Mouse (Mus musculus) midbrain, embryonic 15.5 days (tissue): ENCODE results near the gene Slc28a3. TPM values are rescaled to one million over a fixed set of nuclear protein-coding genes. Genes with fewer than 3 reads are reported as not detected.
A peak's percentile ranks its signal among the peaks of the same experiment; 100 is the strongest.

Experiments used
- ATAC-seq: fragments of 200-750 bp; cut with Nextera tagmentation; replicated peaks from 2 replicates; pipeline ENCODE4 v1.8.0; 2017; ENCODE audit warnings: moderate TSS enrichment
- H3K27ac ChIP-seq: fragments of 300-500 bp; sonication (generic); 2 replicates; pipeline ENCODE4 v1.5.1; 2015; ENCODE audit warnings: mild to moderate bottlenecking, inconsistent platforms
- H3K27me3 ChIP-seq: fragments of 300-500 bp; sonication (generic); replicated peaks from 2 replicates; pipeline ENCODE4 v1.6.1; 2015; ENCODE audit warnings: inconsistent platforms
- H3K36me3 ChIP-seq: fragments of 300-500 bp; sonication (generic); replicated peaks from 2 replicates; pipeline ENCODE4 v1.6.1; 2015; ENCODE audit warnings: inconsistent platforms
- H3K4me1 ChIP-seq: fragments of 300-500 bp; sonication (generic); 2 replicates; pipeline ENCODE4 v1.6.1; 2015; ENCODE audit warnings: inconsistent platforms
- H3K4me2 ChIP-seq: fragments of 300-500 bp; sonication (generic); 2 replicates; pipeline ENCODE4 v1.6.1; 2015; ENCODE audit warnings: inconsistent platforms, mild to moderate bottlenecking, moderate library complexity
- H3K4me3 ChIP-seq: fragments of 300-500 bp; sonication (generic); 2 replicates; pipeline ENCODE4 v1.5.1; 2015; ENCODE audit warnings: mild to moderate bottlenecking, inconsistent platforms
- H3K9ac ChIP-seq: fragments of 300-500 bp; sonication (generic); 2 replicates; pipeline ENCODE4 v1.6.1; 2015; ENCODE audit warnings: mild to moderate bottlenecking, inconsistent platforms
- H3K9me3 ChIP-seq: fragments of 300-500 bp; sonication (generic); 2 replicates; pipeline ENCODE4 v1.6.1; 2016; ENCODE audit warnings: inconsistent platforms
- WGBS: fragments of 180-500 bp; shearing (Covaris S2); methylation state at CpG from one replicate; pipeline ENCODE4 v1.1.7; 2015; ENCODE audit warnings: mixed read lengths; 5-methylcytosine and 5-hydroxymethylcytosine counted together
- polyA plus RNA-seq: library from polyadenylated mRNA; unstranded; fragments of >200 nt; fragmentation: Nextera tagmentation; extraction: Ambion mirVana; gene quantifications from 2 replicates; pipeline ENCODE4 v1.2.1, GENCODE M21; 2015

Gene Slc28a3
- polyA plus RNA-seq, 1 experiment from 2014 or later = 0.05 TPM

- H3K4me3 ChIP-seq = no peak overlapping the region
- WGBS = 74% methylated on average over 10 of the region's 10 CpGs
These were observed 9.3 kb downstream of the Slc28a3 start for GRCm38 (mm10) chr13:58601201-58601855.

DNA sequence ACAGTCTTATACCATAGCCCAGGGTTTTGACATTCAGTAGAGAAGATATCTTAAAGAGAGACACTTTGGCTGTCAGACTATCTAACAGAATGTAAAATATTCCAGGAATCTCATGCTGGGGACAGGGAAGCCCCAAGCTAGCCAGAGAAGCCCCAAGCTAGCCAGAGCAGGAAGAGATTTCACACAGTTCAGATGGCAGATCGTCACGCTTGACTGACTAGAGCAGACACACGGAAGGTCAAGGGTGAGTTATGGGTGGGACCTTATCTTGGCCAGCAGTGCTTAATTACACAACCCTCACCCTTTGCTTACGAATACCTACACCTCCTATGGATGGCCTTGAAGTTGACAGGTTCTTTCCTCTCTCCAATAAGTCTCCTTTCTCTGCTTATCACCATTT, 12.1 kb downstream of the Slc28a3 start:
- Histone ChIP-seq H3K9ac (no peak overlapping the region), H3K4me3 (no peak overlapping the region), H3K27me3 (no peaks in the 10 kb centered on the region), H3K36me3 (no peaks in the 10 kb centered on the region), H3K9me3 (no peaks in the 10 kb centered on the region), H3K4me1 (no peaks in the 10 kb centered on the region), H3K27ac (no peak overlapping the region), H3K4me2 (no peak overlapping the region)
- ATAC-seq = no peak
- 60% methylated on average over 4 of the region's 4 CpGs for WGBS

More at GRCm38 (mm10) chr13:58601201-58601855, 9.3 kb downstream of the Slc28a3 start:
- Histone ChIP-seq H3K9me3 (no peaks in the 10 kb centered on the region), H3K27me3 (no peaks in the 10 kb centered on the region), H3K9ac (no peak overlapping the region), H3K36me3 (no peaks in the 10 kb centered on the region), H3K4me2 (no peak overlapping the region), H3K27ac (no peak overlapping the region), H3K4me1 (no peaks in the 10 kb centered on the region)
- no peak for ATAC-seq

- WGBS = 30% methylated on average over 7 of the region's 7 CpGs
- no peaks in the 10 kb centered on the region for H3K9me3 ChIP-seq
- H3K9ac ChIP-seq = no peak overlapping the region
- no peaks in the 10 kb centered on the region for H3K36me3 ChIP-seq
- no peaks in the 10 kb centered on the region for H3K27me3 ChIP-seq
- peaks cover 2% of the 10 kb centered on the region; the same call in 1 of the 2 replicates for H3K4me1 ChIP-seq
- no peak overlapping the region for H3K27ac ChIP-seq
- H3K4me2 ChIP-seq = no peak overlapping the region
- no peak for ATAC-seq
- H3K4me3 ChIP-seq = no peak overlapping the region
These were observed 17.5 kb downstream of the Slc28a3 start for GRCm38 (mm10) chr13:58593129-58593528.

DNA sequence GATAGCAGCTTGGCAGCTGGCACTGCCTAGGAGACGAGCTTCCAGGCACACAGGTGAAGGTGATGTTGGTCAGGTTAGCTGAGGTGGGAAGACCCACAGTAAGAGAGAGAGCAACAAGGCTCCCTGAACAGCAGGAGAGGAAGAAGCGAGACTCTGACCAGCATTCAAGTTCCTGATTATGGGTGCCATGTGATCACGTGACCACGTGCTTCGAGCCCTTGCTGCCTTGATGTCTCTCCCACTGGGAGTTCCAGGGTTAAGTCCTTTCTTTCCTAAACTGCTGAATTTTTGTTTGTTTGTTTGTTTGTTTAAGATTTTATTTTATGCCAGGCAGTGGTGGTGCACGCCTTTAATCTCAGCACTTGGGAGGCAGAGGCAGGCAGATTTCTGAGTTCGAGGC, 18.8 kb downstream of the Slc28a3 start:
- Histone ChIP-seq H3K36me3 (no peaks in the 10 kb centered on the region), H3K27me3 (no peaks in the 10 kb centered on the region), H3K9me3 (no peaks in the 10 kb centered on the region), H3K4me2 (no peak overlapping the region), H3K4me1 (peaks cover 2% of the 10 kb centered on the region; the same call in 1 of the 2 replicates), H3K4me3 (no peak overlapping the region), H3K9ac (no peak overlapping the region), H3K27ac (no peak overlapping the region)
- 90% methylated on average over 7 of the region's 7 CpGs for WGBS
- ATAC-seq = no peak

GRCm38 (mm10) chr13:58590630-58591029, 20.0 kb downstream of the Slc28a3 start:
- H3K36me3 ChIP-seq = no peaks in the 10 kb centered on the region
- no peak overlapping the region for H3K4me3 ChIP-seq
- 40% methylated on average over 6 of the region's 6 CpGs for WGBS
- peaks cover 2% of the 10 kb centered on the region; the same call in 1 of the 2 replicates for H3K4me1 ChIP-seq
- no peaks in the 10 kb centered on the region for H3K9me3 ChIP-seq
- H3K27ac ChIP-seq = no peak overlapping the region
- H3K27me3 ChIP-seq = no peaks in the 10 kb centered on the region
- H3K9ac ChIP-seq = no peak overlapping the region
- no peak overlapping the region for H3K4me2 ChIP-seq
- ATAC-seq = no peak

DNA sequence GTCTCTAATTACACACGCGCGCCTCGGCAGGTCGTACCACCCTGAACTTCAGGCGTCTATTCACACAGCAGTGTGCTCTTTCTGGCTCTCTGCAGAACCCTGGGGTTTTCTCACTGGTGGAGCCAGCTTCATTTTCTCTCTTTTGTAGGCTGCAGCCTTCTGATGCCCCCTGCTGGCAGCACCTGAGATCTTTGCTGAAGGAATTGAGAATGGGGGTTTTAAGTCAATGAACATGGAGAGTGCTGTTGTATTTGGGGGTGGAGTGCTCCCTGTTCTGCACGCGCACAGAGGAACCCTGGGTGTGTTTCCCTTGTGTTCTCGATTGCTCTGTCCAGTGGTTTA, 21.2 kb downstream of the Slc28a3 start:
- no peak overlapping the region for H3K27ac ChIP-seq

GRCm38 (mm10) chr13:58588655-58589516, 21.8 kb downstream of the Slc28a3 start:
- 0 out of 2 replicates have a peak overlapping the region, but pooled peaks have one; percentile 9 for H3K4me3 ChIP-seq
- H3K4me1 ChIP-seq = peaks cover 2% of the 10 kb centered on the region; the same call in 1 of the 2 replicates
- no peak overlapping the region for H3K9ac ChIP-seq
- 59% methylated on average over 15 of the region's 15 CpGs for WGBS
- peak overlapping the region; percentile 40 for H3K4me2 ChIP-seq
- H3K27me3 ChIP-seq = no peaks in the 10 kb centered on the region
- ATAC-seq = 0 out of 2 replicates have a peak, but pooled peaks have one; percentile 4
- H3K9me3 ChIP-seq = no peaks in the 10 kb centered on the region
- H3K36me3 ChIP-seq = no peaks in the 10 kb centered on the region
- H3K27ac ChIP-seq = no peak overlapping the region

More for the DNA sequence above, 21.2 kb downstream of the Slc28a3 start:
- Histone ChIP-seq H3K9me3 (no peaks in the 10 kb centered on the region), H3K4me3 (0 out of 2 replicates have a peak overlapping the region, but pooled peaks have one; percentile 9), H3K9ac (no peak overlapping the region), H3K4me2 (peak overlapping the region; percentile 40), H3K4me1 (peaks cover 2% of the 10 kb centered on the region; the same call in 1 of the 2 replicates), H3K27me3 (no peaks in the 10 kb centered on the region), H3K36me3 (no peaks in the 10 kb centered on the region)
- 3% methylated on average over 9 of the region's 9 CpGs for WGBS
- peak; percentile 71; the same call in 1 of the 2 replicates for ATAC-seq

DNA sequence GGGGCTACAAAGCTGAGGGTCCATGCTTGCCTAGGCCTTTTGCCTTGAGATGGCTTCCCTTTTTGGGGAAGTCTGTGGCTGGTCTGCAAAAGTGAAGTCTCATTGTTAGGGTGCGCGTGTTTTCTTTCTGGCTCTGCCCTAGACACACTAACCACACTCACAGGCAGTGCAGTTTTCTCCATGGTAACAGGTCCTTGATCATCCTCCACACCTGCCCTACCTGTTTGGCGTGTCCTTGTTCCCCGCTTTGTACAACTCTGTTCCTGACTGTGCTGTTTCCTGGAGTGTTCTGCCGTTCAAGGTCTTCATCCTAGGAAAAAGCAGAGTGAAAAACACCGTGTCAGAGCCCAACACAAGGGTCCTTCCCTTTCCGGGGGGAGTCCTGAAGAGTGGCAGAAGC, 22.7 kb downstream of the Slc28a3 start:
- WGBS = 88% methylated on average over 7 of the region's 7 CpGs

GRCm38 (mm10) chr13:58566181-58566580, 44.5 kb downstream of the Slc28a3 start:
- Histone ChIP-seq H3K4me3 (no peak overlapping the region), H3K4me1 (no peaks in the 10 kb centered on the region), H3K36me3 (no peaks in the 10 kb centered on the region), H3K9ac (no peak overlapping the region), H3K9me3 (no peaks in the 10 kb centered on the region), H3K27me3 (no peaks in the 10 kb centered on the region), H3K27ac (no peak overlapping the region), H3K4me2 (no peak overlapping the region)
- WGBS = 87% methylated on average over 9 of the region's 9 CpGs
- ATAC-seq = no peak

More for the DNA sequence above, 22.7 kb downstream of the Slc28a3 start:
- no peaks in the 10 kb centered on the region for H3K36me3 ChIP-seq
- no peak overlapping the region for H3K27ac ChIP-seq
- H3K4me1 ChIP-seq = peaks cover 2% of the 10 kb centered on the region; the same call in 1 of the 2 replicates
- H3K9ac ChIP-seq = no peak overlapping the region
- H3K27me3 ChIP-seq = no peaks in the 10 kb centered on the region
- no peak overlapping the region for H3K4me3 ChIP-seq
- H3K9me3 ChIP-seq = no peaks in the 10 kb centered on the region
- ATAC-seq = no peak
- no peak overlapping the region for H3K4me2 ChIP-seq

DNA sequence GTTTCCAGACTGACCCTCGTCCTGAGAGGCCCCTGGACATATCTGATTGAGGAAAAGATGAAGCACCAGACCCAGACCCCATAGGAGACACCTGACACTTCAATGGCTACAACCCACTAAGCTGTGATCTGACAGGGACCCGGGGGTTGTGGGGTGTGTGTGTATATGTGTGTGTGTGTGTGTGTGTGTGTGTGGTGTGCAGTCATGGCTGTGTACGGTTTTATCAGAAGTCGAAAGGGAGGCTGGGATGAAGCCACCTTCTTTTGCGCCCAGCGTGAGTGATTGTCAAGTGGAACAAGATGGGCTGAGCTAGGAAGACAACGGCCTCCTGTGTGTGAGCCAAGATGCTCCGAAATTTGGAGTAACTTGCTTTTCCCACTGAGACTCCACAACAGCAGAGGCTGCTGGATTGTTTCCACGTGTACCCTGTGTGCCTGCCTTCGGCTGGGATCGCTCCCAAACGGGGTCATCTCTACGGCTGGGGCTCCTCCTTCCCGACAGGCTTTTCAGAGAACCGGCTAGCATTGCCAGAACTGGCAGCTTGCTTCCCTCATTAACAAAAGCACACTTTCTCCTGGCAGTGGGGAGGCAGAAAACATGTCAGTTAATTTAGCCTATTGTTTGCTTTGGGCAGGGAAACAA, 50.1 kb downstream of the Slc28a3 start:
- WGBS = 64% methylated on average over 15 of the region's 15 CpGs
- Histone ChIP-seq H3K4me3 (no peak overlapping the region), H3K4me2 (no peak overlapping the region), H3K9me3 (no peaks in the 10 kb centered on the region), H3K36me3 (no peaks in the 10 kb centered on the region), H3K27ac (peak overlapping the region; percentile 2; the same call in 1 of the 2 replicates), H3K4me1 (0 out of 2 replicates have a peak, but pooled peaks cover 2% of the 10 kb centered on the region), H3K27me3 (no peaks in the 10 kb centered on the region), H3K9ac (no peak overlapping the region)
- ATAC-seq = peak; percentile 76; the same call in 1 of the 2 replicates

DNA sequence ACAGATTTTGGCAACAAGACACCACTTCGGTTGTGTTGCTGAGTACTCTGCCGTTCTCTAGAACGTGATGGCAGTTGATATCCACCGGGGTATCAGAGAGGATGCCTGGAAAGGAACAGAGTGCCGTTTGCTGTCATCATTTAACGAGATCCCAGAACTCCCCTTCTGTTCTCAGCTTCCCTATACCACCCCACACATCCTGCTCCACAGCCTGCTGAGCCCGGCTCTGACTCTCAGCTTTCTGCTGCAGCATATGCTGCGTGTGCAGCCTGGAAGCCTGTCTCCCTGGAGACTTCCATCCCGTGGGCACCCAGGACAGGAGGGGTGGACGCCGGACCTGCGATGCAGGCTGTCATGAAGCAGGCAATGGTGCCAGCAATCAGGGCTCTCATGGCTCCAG, 52.5 kb downstream of the Slc28a3 start:
- no peak overlapping the region for H3K4me3 ChIP-seq
- 78% methylated on average over 12 of the region's 12 CpGs for WGBS
- H3K27ac ChIP-seq = no peak overlapping the region
- H3K36me3 ChIP-seq = no peaks in the 10 kb centered on the region
- H3K4me2 ChIP-seq = no peak overlapping the region
- H3K27me3 ChIP-seq = no peaks in the 10 kb centered on the region
- no peaks in the 10 kb centered on the region for H3K9me3 ChIP-seq
- H3K9ac ChIP-seq = no peak overlapping the region
- ATAC-seq = no peak
- 0 out of 2 replicates have a peak, but pooled peaks cover 2% of the 10 kb centered on the region for H3K4me1 ChIP-seq

GRCm38 (mm10) chr13:58556018-58556417, 54.7 kb downstream of the Slc28a3 start:
- no peaks in the 10 kb centered on the region for H3K36me3 ChIP-seq
- 74% methylated on average over 1 of the region's 1 CpGs for WGBS
- no peak overlapping the region for H3K27ac ChIP-seq
- no peak for ATAC-seq
- no peak overlapping the region for H3K4me2 ChIP-seq
- H3K4me1 ChIP-seq = 0 out of 2 replicates have a peak, but pooled peaks cover 2% of the 10 kb centered on the region
- no peak overlapping the region for H3K4me3 ChIP-seq
- no peak overlapping the region for H3K9ac ChIP-seq
- H3K9me3 ChIP-seq = no peaks in the 10 kb centered on the region
- H3K27me3 ChIP-seq = no peaks in the 10 kb centered on the region
